Mouse (Mus musculus) spleen, adult 2 months (tissue): ENCODE results near the gene Otop3. TPM values are rescaled to one million over a fixed set of nuclear protein-coding genes. Genes with fewer than 3 reads are reported as not detected.
"Not testable (repeated sequence)": the region's sequence is repeated elsewhere in the genome, so short reads cannot be mapped to it uniquely, and the experiment has no call there.

Experiments used
- DNase-seq, 2 experiments: peaks; one replicate each; pipeline versions ENCODE4 v3.0.0 to v3.0.0-alpha.2; 2012 to 2021; ENCODE audit warnings: low spot score in 2 of 2, low read depth in 1 of 2
- H3K27ac ChIP-seq: fragments of 200-500 bp; 2 replicates; pipeline ENCODE4 v1.5.1; 2012; ENCODE audit warnings: low read length, inconsistent platforms; ENCODE audit not compliant: insufficient read depth
- H3K27me3 ChIP-seq: fragments of 200-500 bp; 2 replicates; pipeline ENCODE4 v1.6.1; 2012; ENCODE audit warnings: mild to moderate bottlenecking, moderate library complexity, low read length, inconsistent platforms; ENCODE audit not compliant: control insufficient read depth, insufficient read depth
- H3K36me3 ChIP-seq: fragments of 200-500 bp; 2 replicates; pipeline ENCODE4 v1.6.1; 2012; ENCODE audit warnings: mild to moderate bottlenecking, low read length, inconsistent platforms; ENCODE audit not compliant: control insufficient read depth, insufficient read depth
- H3K4me1 ChIP-seq: fragments of 200-500 bp; 2 replicates; pipeline ENCODE4 v1.6.1; 2011; ENCODE audit warnings: inconsistent platforms; ENCODE audit not compliant: control insufficient read depth, insufficient read depth, insufficient read length
- H3K4me3 ChIP-seq: fragments of 200-500 bp; 2 replicates; pipeline ENCODE4 v1.5.1; 2011; ENCODE audit warnings: mild to moderate bottlenecking, inconsistent platforms; ENCODE audit not compliant: insufficient read depth, insufficient read length; ENCODE audit errors: extremely low read depth
- CTCF ChIP-seq: fragments of 200-500 bp; IDR thresholded peaks from 2 replicates; pipeline ENCODE4 v1.5.1; 2011; ENCODE audit warnings: mild to moderate bottlenecking, inconsistent platforms; ENCODE audit not compliant: insufficient read depth, insufficient read length, insufficient replicate concordance; ENCODE audit errors: extremely low read depth
- POLR2A ChIP-seq: fragments of 200-500 bp; IDR thresholded peaks from 2 replicates; pipeline ENCODE4 v1.6.1; 2011; ENCODE audit warnings: low read depth, low read length, inconsistent platforms
- WGBS: fragments of 180-500 bp; shearing (Covaris S2); methylation state at CpG from one replicate; pipeline ENCODE4 v1.1.7; 2018; 5-methylcytosine and 5-hydroxymethylcytosine counted together
- polyA plus RNA-seq: library from polyadenylated mRNA; depleted of rRNA; stranded (reverse); fragments of >200 nt; gene quantifications from 2 replicates; pipeline ENCODE4 v1.2.3, GENCODE M21; 2012

Gene Otop3
- polyA plus RNA-seq, 1 experiment = not detected

- Histone ChIP-seq H3K4me1 (peaks cover 11% of the 10 kb centered on the region), H3K36me3 (no peaks in the 10 kb centered on the region), H3K27ac (no peak overlapping the region), H3K27me3 (peaks cover 19% of the 10 kb centered on the region), H3K4me3 (no peak overlapping the region)
- no peak for TF ChIP-seq POLR2A
- TF ChIP-seq CTCF = no peak
- WGBS = 88% methylated on average over 7 of the region's 7 CpGs
- DNase-seq = no peak
These were observed 43.3 kb downstream of the Otop3 start for GRCm38 (mm10) chr11:115377854-115378253.

GRCm38 (mm10) chr11:115381276-115381675 is 46.7 kb downstream of the Otop3 start:
- Histone ChIP-seq H3K4me3 (no peak overlapping the region; the same call in 1 of the 2 replicates), H3K36me3 (no peaks in the 10 kb centered on the region), H3K27ac (peak overlapping the region; percentile 45; the same call in 1 of the 2 replicates), H3K4me1 (peaks cover 9% of the 10 kb centered on the region), H3K27me3 (peaks cover 23% of the 10 kb centered on the region)
- no peak for DNase-seq
- no peak for TF ChIP-seq CTCF
- no peak for TF ChIP-seq POLR2A
- 61% methylated on average over 9 of the region's 9 CpGs for WGBS

GRCm38 (mm10) chr11:115381743-115382539 is 47.4 kb downstream of the Otop3 start, which contains the start of gene Cdr2l:
TSS of gene Cdr2l (plus strand) at chr11:115381916.
- Histone ChIP-seq H3K27ac (peak within 1 kb of the TSS; percentile 45; the same call in 1 of the 2 replicates), H3K27me3 (peaks cover 23% of the 10 kb centered on the region), H3K4me3 (peak within 1 kb of the TSS; percentile 55), H3K4me1 (peaks cover 9% of the 10 kb centered on the region), H3K36me3 (no peaks in the 10 kb centered on the region)
- 3% methylated on average over 73 of the region's 76 CpGs for WGBS
- DNase-seq = peak in 1 of 2 experiments; percentile 24
- TF ChIP-seq POLR2A (no peak), CTCF (no peak)

- DNase-seq = no peak
- Histone ChIP-seq H3K4me3 (no peak overlapping the region), H3K27ac (no peak overlapping the region), H3K4me1 (peaks cover 9% of the 10 kb centered on the region), H3K27me3 (peaks cover 23% of the 10 kb centered on the region), H3K36me3 (no peaks in the 10 kb centered on the region)
- 54% methylated on average over 5 of the region's 5 CpGs for WGBS
- TF ChIP-seq POLR2A (no peak), CTCF (no peak)
These were observed 48.4 kb downstream of the Otop3 start for GRCm38 (mm10) chr11:115382891-115383290.

GRCm38 (mm10) chr11:115383701-115384474 is 49.4 kb downstream of the Otop3 start:
- TF ChIP-seq POLR2A (no peak), CTCF (no peak)
- Histone ChIP-seq H3K36me3 (no peaks in the 10 kb centered on the region), H3K27ac (peak overlapping the region; percentile 18), H3K4me3 (no peak overlapping the region), H3K4me1 (peaks cover 9% of the 10 kb centered on the region), H3K27me3 (peaks cover 23% of the 10 kb centered on the region)
- DNase-seq = no peak
- WGBS = 69% methylated on average over 16 of the region's 16 CpGs

- Histone ChIP-seq H3K4me3 (no peak overlapping the region), H3K27ac (no peak overlapping the region; the same call in 1 of the 2 replicates), H3K36me3 (no peaks in the 10 kb centered on the region), H3K4me1 (peaks cover 9% of the 10 kb centered on the region), H3K27me3 (peaks cover 23% of the 10 kb centered on the region)
- TF ChIP-seq CTCF (no peak), POLR2A (no peak)
- WGBS = 86% methylated on average over 5 of the region's 5 CpGs
- no peak for DNase-seq
These were observed 50.1 kb downstream of the Otop3 start for GRCm38 (mm10) chr11:115384587-115384986.

GRCm38 (mm10) chr11:115386859-115387258 is 52.3 kb downstream of the Otop3 start:
- not testable (repeated sequence) for H3K4me3 ChIP-seq, H3K36me3 ChIP-seq, DNase-seq, H3K4me1 ChIP-seq, H3K27ac ChIP-seq
- peaks cover 17% of the 10 kb centered on the region for H3K27me3 ChIP-seq
- 81% methylated on average over 3 of the region's 3 CpGs for WGBS
